Mouse (Mus musculus): ENCODE data around the gene Adamtsl1.

DNA sequence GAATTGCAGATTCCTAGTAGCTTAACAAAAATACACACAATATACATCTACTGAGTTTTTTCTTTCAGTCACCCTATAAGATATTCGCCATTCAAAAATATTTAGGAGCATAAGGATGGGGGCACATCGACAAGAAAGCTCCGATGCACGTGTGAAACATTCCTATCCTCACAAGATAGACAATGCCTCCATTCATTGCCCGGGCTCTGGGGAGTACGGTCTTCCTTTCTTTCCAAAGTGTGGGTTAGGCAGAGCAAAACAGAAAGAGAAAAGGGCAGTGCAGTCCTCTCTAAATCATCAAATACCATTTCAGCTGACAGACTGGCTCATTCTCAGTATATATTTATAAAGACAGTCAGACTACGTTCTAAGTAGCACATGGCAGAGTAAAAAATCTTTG lies 332.0 kb downstream of the Adamtsl1 start:
- TF ChIP-seq CTCF (IDR thresholded peaks at IDR 0.05; ENCODE audit: low read depth) (no peak), EP300 (IDR thresholded peaks at IDR 0.05; ENCODE audit: low read depth) (no peak)
